Comparison of ENCODE assay signal across 8 mouse cellular contexts in the genomic region with DNA sequence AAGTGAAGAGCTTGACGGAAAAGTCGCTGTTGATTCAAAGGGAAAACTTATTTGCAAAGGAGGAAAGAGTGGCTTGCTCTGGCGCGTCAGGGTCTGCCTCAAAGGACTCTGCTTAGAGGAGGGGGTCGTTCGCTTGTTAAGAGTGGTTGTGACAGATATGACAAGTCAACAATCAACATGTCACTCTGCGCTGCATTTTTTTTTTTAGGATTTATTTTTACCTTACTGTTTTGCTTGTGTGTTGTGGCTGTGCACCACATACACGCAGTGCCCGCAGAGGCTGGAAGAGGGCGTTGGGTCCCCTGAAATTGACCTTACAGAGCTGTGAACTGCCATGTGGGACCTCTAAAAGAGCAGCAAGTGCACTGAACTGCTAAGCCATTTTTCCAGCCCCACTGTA. TPM values are rescaled to one million over a fixed set of nuclear protein-coding genes. Genes with fewer than 3 reads are reported as not detected.
DNase-seq lines count a peak whose midpoint lies in the region; ATAC-seq and TF ChIP-seq lines count a peak whose summit lies in the region.

No protein-coding gene starts in this region.

- 0 out of 2 replicates have a peak, but pooled peaks cover 7% of the 10 kb centered on the region for H3K9me3 ChIP-seq in embryonic facial prominence, embryonic 13.5 days
- H3K9me3 ChIP-seq in intestine, postnatal 0 days (ENCODE audit: control insufficient read depth) = no peaks in the 10 kb centered on the region
- peaks cover 5% of the 10 kb centered on the region; the same call in 1 of the 2 replicates for H3K9me3 ChIP-seq in midbrain, embryonic 13.5 days

- TF ChIP-seq CTCF in intestine, postnatal 0 days (IDR thresholded peaks at IDR 0.05; ENCODE audit: low read depth) = peak; percentile 48

- peaks cover 51% of the 10 kb centered on the region for H3K36me3 ChIP-seq in embryonic facial prominence, embryonic 13.5 days
- H3K36me3 ChIP-seq in intestine, postnatal 0 days (ENCODE audit: control insufficient read depth, insufficient read depth) = peaks cover 15% of the 10 kb centered on the region
- peaks cover 39% of the 10 kb centered on the region for H3K36me3 ChIP-seq in midbrain, embryonic 13.5 days

- no peak overlapping the region for H3K27ac ChIP-seq in embryonic facial prominence, embryonic 13.5 days
- no peak overlapping the region for H3K27ac ChIP-seq in intestine, postnatal 0 days (ENCODE audit: low read depth, low read length)
- H3K27ac ChIP-seq in midbrain, embryonic 13.5 days = peak overlapping the region; percentile 72

- peaks cover 10% of the 10 kb centered on the region for H3K4me1 ChIP-seq in embryonic facial prominence, embryonic 13.5 days
- 0 out of 2 replicates have a peak, but pooled peaks cover 5% of the 10 kb centered on the region for H3K4me1 ChIP-seq in intestine, postnatal 0 days (replicated peaks; ENCODE audit: control insufficient read depth, insufficient read depth, low read length)
- H3K4me1 ChIP-seq in midbrain, embryonic 13.5 days (replicated peaks) = peaks cover 15% of the 10 kb centered on the region

- no peak for DNase-seq in frontal cortex, postnatal 14 days (ENCODE audit: low spot score in 2 of 2)
- peak; percentile 21 for DNase-seq in CD4-positive helper T cell, adult 2 months (ENCODE audit: low read depth, low spot score)
- DNase-seq in testis, postnatal 14 days (ENCODE audit: low spot score) = no peak
- DNase-seq in thymus, postnatal 10 days (ENCODE audit: low spot score in 2 of 2) = no peak

- H3K9ac ChIP-seq in embryonic facial prominence, embryonic 13.5 days = peak overlapping the region; percentile 85
- peak overlapping the region; percentile 65 for H3K9ac ChIP-seq in intestine, postnatal 0 days (ENCODE audit: low read depth, low read length)
- H3K9ac ChIP-seq in midbrain, embryonic 13.5 days (replicated peaks) = peak overlapping the region; percentile 90

- H3K27me3 ChIP-seq in embryonic facial prominence, embryonic 13.5 days = no peaks in the 10 kb centered on the region
- no peaks in the 10 kb centered on the region for H3K27me3 ChIP-seq in intestine, postnatal 0 days (replicated peaks; ENCODE audit: control insufficient read depth, insufficient read depth, low read length)
- H3K27me3 ChIP-seq in midbrain, embryonic 13.5 days = no peaks in the 10 kb centered on the region

- H3K4me3 ChIP-seq in embryonic facial prominence, embryonic 13.5 days = peak overlapping the region; percentile 83
- H3K4me3 ChIP-seq in intestine, postnatal 0 days (ENCODE audit: low read depth, low read length) = peak overlapping the region; percentile 76
- peak overlapping the region; percentile 84 for H3K4me3 ChIP-seq in midbrain, embryonic 13.5 days (replicated peaks)

- 8% methylated on average over 10 of the region's 10 CpGs for WGBS in embryonic facial prominence, embryonic 13.5 days
- WGBS in intestine, postnatal 0 days = 5% methylated on average over 10 of the region's 10 CpGs
- WGBS in midbrain, embryonic 13.5 days = 3% methylated on average over 10 of the region's 10 CpGs

- peak; percentile 38 for ATAC-seq in frontal cortex, adult (ENCODE audit: low TSS enrichment)
- ATAC-seq in embryonic facial prominence, embryonic 13.5 days (ENCODE audit: insufficient number of reproducible peaks, insufficient read depth, low FRiP score, low TSS enrichment, low read depth) = no peak
- ATAC-seq in intestine, postnatal 0 days = peak; percentile 25; the same call in 1 of the 2 replicates
- ATAC-seq in midbrain, embryonic 13.5 days = peak; percentile 81

- H3K4me2 ChIP-seq in embryonic facial prominence, embryonic 13.5 days = peak overlapping the region; percentile 84
- H3K4me2 ChIP-seq in intestine, postnatal 0 days (replicated peaks; ENCODE audit: low read depth) = peak overlapping the region; percentile 88
- peak overlapping the region; percentile 84 for H3K4me2 ChIP-seq in midbrain, embryonic 13.5 days (replicated peaks)

RNA-seq across cellular contexts. Expression of a gene that starts 0.3 kb away (rescaled TPM):
- polyA plus RNA-seq in embryonic facial prominence, embryonic 13.5 days (2015; fragmentation: Nextera tagmentation; extraction: Ambion mirVana) = 85.8 and 90.5 TPM in 2 replicates
- 49.1 and 54.2 TPM in 2 replicates for polyA plus RNA-seq in intestine, postnatal 0 days (2015; fragmentation: Nextera tagmentation; extraction: Ambion mirVana)
- 60.8 and 68.2 TPM in 2 replicates for polyA plus RNA-seq in midbrain, embryonic 13.5 days (2015; fragmentation: Nextera tagmentation; extraction: Ambion mirVana)

RNA-seq across cellular contexts. Expression of a gene that starts 30.5 kb away (rescaled TPM):
- 28.7 and 33.6 TPM in 2 replicates for polyA plus RNA-seq in embryonic facial prominence, embryonic 13.5 days (2015; fragmentation: Nextera tagmentation; extraction: Ambion mirVana)
- 7.6 and 9.6 TPM in 2 replicates for polyA plus RNA-seq in intestine, postnatal 0 days (2015; fragmentation: Nextera tagmentation; extraction: Ambion mirVana)
- polyA plus RNA-seq in midbrain, embryonic 13.5 days (2015; fragmentation: Nextera tagmentation; extraction: Ambion mirVana) = 32.4 and 34.6 TPM in 2 replicates
